Mouse (Mus musculus) CD8-positive naive resting alpha-beta T cell, adult 2 months (primary cell): Measurements from ENCODE around the gene Ctnnbl1.

Experiments used
- DNase-seq, 2 experiments: peaks; one replicate each; pipeline ENCODE4 v3.0.0; 2022; ENCODE audit warnings: low read depth in 2 of 2, low spot score in 2 of 2

The Ctnnbl1 gene

DNA sequence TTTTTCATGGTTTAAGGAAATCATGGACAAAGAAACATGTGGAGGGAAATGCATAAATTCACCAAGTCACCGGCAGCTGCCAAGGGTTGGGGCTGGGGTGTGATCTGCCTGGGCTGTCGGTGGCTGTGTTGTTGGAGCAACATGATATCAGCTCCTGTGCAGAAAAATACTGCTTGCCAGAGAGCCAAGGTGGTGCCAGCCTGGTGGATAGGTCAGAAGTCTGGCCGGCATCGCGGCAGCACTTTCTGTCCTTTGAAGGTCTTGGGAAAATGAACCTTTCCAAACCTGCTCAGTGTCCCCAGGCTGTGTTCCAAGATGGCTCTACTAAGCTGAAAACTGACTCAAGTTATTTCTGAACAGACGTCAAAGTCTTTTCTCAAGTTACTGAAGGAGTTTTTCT is 133.0 kb downstream of the Ctnnbl1 start:
- DNase-seq, result no peak

- no peak for DNase-seq
Measured at GRCm38 (mm10) chr2:157873223-157873622, 136.0 kb downstream of the Ctnnbl1 start.

GRCm38 (mm10) chr2:157873691-157874090 is 136.5 kb downstream of the Ctnnbl1 start:
- no peak for DNase-seq

GRCm38 (mm10) chr2:157875111-157875510 is 137.9 kb downstream of the Ctnnbl1 start:
- no peak for DNase-seq

DNA sequence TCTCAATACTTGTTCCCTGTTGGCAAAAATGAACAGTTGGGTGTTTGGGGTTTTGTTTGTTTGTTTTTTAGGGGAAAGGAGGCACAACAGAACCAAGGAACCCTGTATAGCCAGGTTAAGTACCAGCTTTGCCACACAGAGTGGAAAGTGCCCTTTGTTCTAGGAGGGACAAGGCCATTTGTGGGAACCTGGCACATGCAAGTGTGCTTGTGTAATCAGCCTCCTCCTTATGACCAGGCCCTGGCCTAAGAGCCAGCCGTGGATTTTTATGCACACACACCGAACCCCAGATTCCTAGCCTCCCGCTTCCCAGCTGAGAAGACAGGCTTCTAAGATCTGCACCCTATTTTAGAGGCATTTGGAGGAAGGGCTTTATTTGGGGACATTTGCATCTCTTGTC is 140.2 kb downstream of the Ctnnbl1 start:
- DNase-seq, result no peak

DNA sequence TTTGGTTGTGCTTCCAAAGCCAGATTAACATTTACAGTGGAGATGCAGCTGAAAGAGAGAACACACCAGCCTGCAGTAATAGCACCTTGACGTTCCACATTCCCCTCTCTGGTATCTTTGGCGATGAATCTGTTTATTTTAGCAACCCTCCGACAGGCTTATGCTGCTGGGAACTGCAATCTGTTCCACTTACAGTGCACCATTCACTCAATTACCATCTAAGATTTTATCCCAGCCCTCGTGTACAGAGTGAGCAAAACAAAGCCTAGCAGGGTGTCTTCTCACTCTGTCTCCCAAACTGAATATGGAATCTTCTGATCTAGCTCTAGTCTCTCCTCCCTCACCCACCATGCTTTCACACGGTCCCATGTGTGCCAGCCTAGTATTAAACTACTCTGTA is 140.8 kb downstream of the Ctnnbl1 start:
- no peak for DNase-seq

GRCm38 (mm10) chr2:157881939-157882338 is 144.7 kb downstream of the Ctnnbl1 start:
- DNase-seq, result no peak

DNA sequence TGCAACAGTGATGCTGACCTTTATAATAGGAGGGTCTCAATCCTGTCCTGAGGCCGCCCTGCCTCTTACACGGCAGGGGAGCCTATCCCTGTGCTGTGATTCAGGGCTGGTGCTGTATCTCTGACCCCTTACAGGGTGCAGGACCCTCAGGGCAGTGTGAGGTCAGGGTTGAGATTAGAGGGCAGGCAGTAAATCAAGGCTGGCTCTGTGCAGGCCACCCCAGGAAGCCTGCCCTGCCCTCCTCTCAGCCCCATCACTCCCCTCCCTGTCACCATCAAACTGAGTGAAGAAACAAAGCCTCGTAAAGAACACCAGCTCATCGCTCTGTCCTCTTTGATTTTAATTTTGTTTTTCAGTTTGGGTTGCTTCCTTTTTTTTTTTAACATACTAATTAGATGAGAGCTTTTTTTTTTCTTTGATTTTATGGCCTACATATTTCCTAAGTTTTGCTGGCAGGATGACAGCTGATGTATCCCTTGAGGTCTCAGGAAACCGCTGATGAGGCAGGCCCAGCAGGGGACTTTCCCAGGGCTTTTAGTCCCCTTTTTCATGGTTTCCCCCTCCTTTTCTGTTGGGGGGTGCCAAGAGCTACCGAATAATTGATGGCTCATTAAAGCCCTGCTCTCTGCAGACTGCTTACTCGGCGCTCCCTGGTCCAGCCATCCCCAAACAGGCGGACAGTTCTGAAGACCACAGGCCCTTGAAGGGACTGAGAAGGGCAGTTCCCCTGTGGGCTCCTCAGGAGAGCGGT is 150.2 kb downstream of the Ctnnbl1 start:
- no peak for DNase-seq

GRCm38 (mm10) chr2:157891166-157891565 is 154.0 kb downstream of the Ctnnbl1 start:
- DNase-seq, result no peak

- no peak for DNase-seq
Measured at GRCm38 (mm10) chr2:157897131-157897530, 159.9 kb downstream of the Ctnnbl1 start.

DNA sequence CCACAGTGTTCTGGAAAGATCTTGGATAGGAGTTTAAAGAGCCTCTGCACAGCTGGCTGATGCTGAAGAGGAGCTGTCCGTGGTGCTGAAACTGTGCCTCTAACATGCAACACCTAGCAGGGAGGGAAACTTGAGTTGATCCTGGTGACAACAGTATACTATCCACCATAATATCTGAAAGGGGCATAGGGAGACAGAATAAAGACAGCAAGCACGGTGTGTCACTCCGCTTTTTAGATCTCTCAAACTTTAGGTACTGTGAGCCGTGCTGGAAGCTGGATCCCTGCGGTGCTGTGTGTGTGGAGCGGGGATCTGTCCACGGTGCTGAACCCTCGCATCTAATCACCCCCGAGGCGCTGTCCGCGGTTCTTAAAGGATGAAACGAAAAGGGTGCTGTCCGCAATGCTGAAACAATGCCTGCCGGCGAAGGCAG is 176.0 kb downstream of the Ctnnbl1 start:
- no peak for DNase-seq

- DNase-seq, result no peak
Measured at GRCm38 (mm10) chr2:157913705-157914104, 176.5 kb downstream of the Ctnnbl1 start.

- no peak for DNase-seq
Measured at GRCm38 (mm10) chr2:157914105-157914764, 177.0 kb downstream of the Ctnnbl1 start, which contains the start of gene Vstm2l. TSS of gene Vstm2l (plus strand) at chr2:157914653.

DNA sequence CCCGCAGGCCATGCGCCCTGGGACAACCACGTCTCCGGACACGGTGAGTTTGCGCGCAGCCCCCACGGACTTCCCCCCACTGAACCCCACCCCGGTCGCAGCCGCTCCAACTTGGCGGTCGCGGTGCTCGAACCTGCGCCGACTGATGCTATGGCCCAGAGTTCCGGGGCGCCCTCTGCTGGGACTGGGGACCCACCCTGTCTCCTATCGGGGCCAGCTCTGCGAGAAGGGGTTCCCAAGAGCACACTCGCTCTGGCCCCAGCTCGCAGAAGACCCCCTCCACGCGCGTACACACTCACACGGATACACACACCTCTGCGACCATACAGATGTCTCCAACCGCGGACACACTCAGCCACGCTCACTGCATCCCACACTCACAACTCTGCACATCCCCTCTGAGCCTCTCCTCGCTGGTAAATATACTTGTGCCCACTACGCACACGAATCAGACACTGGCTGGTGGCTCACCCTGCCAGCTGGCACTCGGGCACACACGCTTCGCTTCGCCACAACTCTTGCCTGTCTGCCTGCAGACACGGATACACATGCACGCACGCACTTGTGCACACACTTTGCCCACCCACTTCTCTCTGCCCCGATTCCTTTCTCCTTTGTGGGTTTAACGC is 177.8 kb downstream of the Ctnnbl1 start:
- DNase-seq, result no peak

- no peak for DNase-seq
Measured at GRCm38 (mm10) chr2:157918529-157918928, 181.3 kb downstream of the Ctnnbl1 start.

DNA sequence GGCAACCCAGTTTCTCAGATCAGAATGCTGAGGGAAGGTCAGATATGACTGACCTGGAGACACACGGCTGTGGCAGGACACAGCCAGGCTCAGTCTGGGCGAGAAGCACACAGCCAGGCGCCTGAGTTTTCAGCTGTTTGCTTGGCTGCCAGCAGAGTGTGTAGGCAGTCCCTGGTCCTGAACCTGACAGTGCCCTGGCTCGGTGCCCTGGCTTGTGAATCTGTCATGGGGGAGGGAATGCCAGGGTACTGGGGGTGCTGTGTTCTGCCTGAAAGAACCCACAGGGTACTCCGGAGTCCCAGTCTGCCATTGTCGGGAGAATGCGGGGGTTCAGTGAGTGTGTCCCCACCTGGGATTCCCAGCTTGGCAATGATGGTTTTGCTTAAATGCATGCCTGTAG is 184.3 kb downstream of the Ctnnbl1 start:
- no peak for DNase-seq

- DNase-seq, result no peak
Measured at GRCm38 (mm10) chr2:157923406-157923805, 186.2 kb downstream of the Ctnnbl1 start.

GRCm38 (mm10) chr2:157924504-157924903 is 187.3 kb downstream of the Ctnnbl1 start:
- no peak for DNase-seq

- DNase-seq, result no peak
Measured at GRCm38 (mm10) chr2:157926502-157926901, 189.3 kb downstream of the Ctnnbl1 start.

DNA sequence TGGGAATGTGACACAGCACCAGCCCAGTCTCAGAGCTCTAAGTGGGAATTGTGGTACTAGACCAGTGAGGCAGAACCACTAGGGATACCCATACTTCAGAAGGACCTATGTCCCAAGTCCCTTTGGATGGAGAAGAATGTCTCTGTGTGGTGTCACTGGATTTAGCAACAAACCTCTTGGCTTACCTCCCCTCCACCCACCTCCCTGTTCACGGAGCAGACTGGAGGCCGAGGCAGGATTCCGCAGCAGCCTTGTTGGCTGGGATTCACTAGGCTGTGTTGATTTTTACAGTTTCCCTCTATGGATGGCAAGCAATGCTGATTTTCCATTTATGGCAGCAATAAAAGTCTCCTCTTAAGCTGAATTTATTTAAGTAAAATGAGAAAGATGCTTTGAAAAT is 189.7 kb downstream of the Ctnnbl1 start:
- DNase-seq, result no peak

DNA sequence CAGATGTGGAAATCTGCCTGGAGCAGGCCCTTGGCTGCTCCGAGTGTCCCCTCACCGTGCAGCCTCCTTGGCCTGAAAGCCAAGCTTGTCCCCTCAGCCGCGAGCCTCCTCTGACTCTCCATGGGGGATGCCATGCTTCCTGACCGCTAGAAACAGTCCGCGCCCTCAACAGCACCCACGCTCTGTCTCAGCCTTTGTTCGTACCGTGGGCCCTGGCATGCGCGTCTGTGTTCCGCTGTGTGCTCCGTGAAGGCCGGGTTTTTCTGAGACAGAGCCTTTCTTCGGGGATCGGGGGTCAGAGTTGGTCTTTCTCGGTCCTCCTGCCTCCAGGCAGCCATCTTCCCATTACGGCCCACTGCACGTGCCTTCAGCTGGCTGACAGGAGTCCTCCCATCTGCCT is 190.2 kb downstream of the Ctnnbl1 start:
- DNase-seq, result no peak

GRCm38 (mm10) chr2:157927815-157928214 is 190.6 kb downstream of the Ctnnbl1 start:
- DNase-seq, result no peak
